Mouse (Mus musculus) MEL (cell line): ENCODE measurements at regions not wholly inside any gene's neighbourhood (a gene's known extent, or its start where the extent isn't known, plus 50 kb on each side); places are given as distances from the start of the nearest gene placed in this dataset.

Source experiments
- DNase-seq: peaks from one replicate; pipeline ENCODE4 v3.0.0; 2011; ENCODE audit warnings: low read depth, low spot score
- H3K27ac ChIP-seq: 2 replicates; pipeline ENCODE4 v1.5.1; 2012; ENCODE audit warnings: low read depth, mild to moderate bottlenecking, control low read depth, low read length, moderate library complexity; ENCODE audit not compliant: control insufficient read depth
- H3K27me3 ChIP-seq, 2 experiments: fragments of 150-350 bp in 1 of 2; sonication (generic) in 1 of 2; 2 replicates each; pipeline ENCODE4 v1.6.1; 2012; ENCODE audit warnings: low read length in 2 of 2, mild to moderate bottlenecking in 2 of 2, improper control_type of control experiment in 1 of 2, moderate library complexity in 1 of 2; ENCODE audit not compliant: insufficient read depth in 2 of 2, control insufficient read depth in 1 of 2
- H3K36me3 ChIP-seq, 2 experiments: 2 replicates each; pipeline ENCODE4 v1.6.1; 2012 to 2014; ENCODE audit warnings: low read length in 2 of 2, improper control_type of control experiment in 1 of 2, inconsistent platforms in 1 of 2, mild to moderate bottlenecking in 1 of 2; ENCODE audit not compliant: insufficient read depth in 2 of 2, control insufficient read depth in 1 of 2
- H3K4me1 ChIP-seq, 2 experiments: fragments of 150-350 bp in 1 of 2; sonication (generic) in 1 of 2; 2 replicates each; pipeline ENCODE4 v1.6.1; 2012; ENCODE audit warnings: low read length in 2 of 2, improper control_type of control experiment in 1 of 2, mild to moderate bottlenecking in 1 of 2; ENCODE audit not compliant: insufficient read depth in 2 of 2, control insufficient read depth in 1 of 2
- H3K4me3 ChIP-seq, 2 experiments: fragments of 150-350 bp in 1 of 2; sonication (generic) in 1 of 2; 2 replicates each; pipeline ENCODE4 v1.5.1; 2012; ENCODE audit warnings: low read depth in 2 of 2, low read length in 2 of 2, mild to moderate bottlenecking in 2 of 2, moderate library complexity in 2 of 2, control low read depth in 1 of 2, improper control_type of control experiment in 1 of 2; ENCODE audit not compliant: control insufficient read depth in 1 of 2, insufficient read depth in 1 of 2
- H3K79me2 ChIP-seq: 2 replicates; pipeline ENCODE4 v1.6.1; 2012; ENCODE audit warnings: mild to moderate bottlenecking, low read length, moderate library complexity; ENCODE audit not compliant: control insufficient read depth, poor library complexity, insufficient read depth
- H3K9ac ChIP-seq: 2 replicates; pipeline ENCODE4 v1.6.1; 2012; ENCODE audit warnings: low read depth, mild to moderate bottlenecking, control low read depth, low read length, moderate library complexity; ENCODE audit not compliant: control insufficient read depth, poor library complexity, severe bottlenecking
- H3K9me3 ChIP-seq: fragments of 150-350 bp; sonication (generic); replicated peaks from 2 replicates; pipeline ENCODE4 v1.6.1; 2012; ENCODE audit warnings: mild to moderate bottlenecking, low read length, improper control_type of control experiment, moderate library complexity; ENCODE audit not compliant: insufficient read depth
- CTCF ChIP-seq, 3 experiments: IDR thresholded peaks in 2 of 3; conservative IDR thresholded peaks in 1 of 3; 2 replicates each; pipeline ENCODE4 v1.5.1; 2011 to 2012; ENCODE audit warnings: low read length in 3 of 3, low read depth in 2 of 3, mild to moderate bottlenecking in 2 of 3, improper control_type of control experiment in 1 of 3, inconsistent platforms in 1 of 3, mixed read lengths in 1 of 3, moderate library complexity in 1 of 3; ENCODE audit not compliant: control insufficient read depth in 1 of 3, insufficient read depth in 1 of 3, poor library complexity in 1 of 3, severe bottlenecking in 1 of 3
- E2F4 ChIP-seq: IDR thresholded peaks from 2 replicates; pipeline ENCODE4 v1.6.1; 2011; ENCODE audit warnings: low read depth, low read length, improper control_type of control experiment, borderline replicate concordance
- ELF1 ChIP-seq: IDR thresholded peaks from 2 replicates; pipeline ENCODE4 v1.6.1; 2014; ENCODE audit warnings: low read depth, mild to moderate bottlenecking, inconsistent platforms, low read length, improper control_type of control experiment, moderate library complexity
- EP300 ChIP-seq, 2 experiments: IDR thresholded peaks; 2 replicates each; pipeline ENCODE4 v1.6.1; 2011; ENCODE audit warnings: improper control_type of control experiment in 2 of 2, low read length in 2 of 2, low read depth in 1 of 2, mild to moderate bottlenecking in 1 of 2
- ETS1 ChIP-seq: IDR thresholded peaks from 2 replicates; pipeline ENCODE4 v1.6.1; 2012; ENCODE audit warnings: low read depth, mild to moderate bottlenecking, inconsistent platforms, low read length, improper control_type of control experiment, moderate library complexity
- GABPA ChIP-seq: IDR thresholded peaks from 2 replicates; pipeline ENCODE4 v1.6.1; 2012; ENCODE audit warnings: low read depth, mild to moderate bottlenecking, inconsistent platforms, low read length, improper control_type of control experiment, moderate library complexity
- HCFC1 ChIP-seq: IDR thresholded peaks from 2 replicates; pipeline ENCODE4 v1.6.1; 2012; ENCODE audit warnings: low read depth, mild to moderate bottlenecking, inconsistent platforms, low read length, improper control_type of control experiment, moderate library complexity
- KAT2A ChIP-seq: conservative IDR thresholded peaks from 2 replicates; pipeline ENCODE4 v1.6.1; 2012; ENCODE audit warnings: low read depth, low read length, improper control_type of control experiment, inconsistent platforms
- MAFK ChIP-seq: IDR thresholded peaks from 2 replicates; pipeline ENCODE4 v1.6.1; 2011; ENCODE audit warnings: low read depth, mild to moderate bottlenecking, low read length, improper control_type of control experiment, borderline replicate concordance
- MAZ ChIP-seq: IDR thresholded peaks from 2 replicates; pipeline ENCODE4 v1.6.1; 2012; ENCODE audit warnings: low read depth, mild to moderate bottlenecking, inconsistent platforms, low read length, improper control_type of control experiment
- MXI1 ChIP-seq: IDR thresholded peaks from 2 replicates; pipeline ENCODE4 v1.6.1; 2011; ENCODE audit warnings: mild to moderate bottlenecking, low read depth, low read length, improper control_type of control experiment
- MYB ChIP-seq: IDR thresholded peaks from 2 replicates; pipeline ENCODE4 v1.6.1; 2011; ENCODE audit warnings: mild to moderate bottlenecking, low read depth, low read length, improper control_type of control experiment
- MYC ChIP-seq: IDR thresholded peaks from 2 replicates; pipeline ENCODE4 v1.6.1; 2011; ENCODE audit warnings: low read depth, mild to moderate bottlenecking, low read length, improper control_type of control experiment, moderate library complexity
- NRF1 ChIP-seq: IDR thresholded peaks from 2 replicates; pipeline ENCODE4 v1.6.1; 2014; ENCODE audit warnings: low read depth, mild to moderate bottlenecking, inconsistent platforms, low read length, improper control_type of control experiment, moderate library complexity; ENCODE audit not compliant: poor library complexity, insufficient read depth, severe bottlenecking
- POLR2A ChIP-seq, 2 experiments: IDR thresholded peaks; 2 replicates each; pipeline ENCODE4 v1.6.1; 2011 to 2012; ENCODE audit warnings: low read length in 2 of 2, mild to moderate bottlenecking in 2 of 2, control low read depth in 1 of 2, improper control_type of control experiment in 1 of 2, low read depth in 1 of 2, moderate library complexity in 1 of 2; ENCODE audit not compliant: control insufficient read depth in 1 of 2, insufficient read depth in 1 of 2, poor library complexity in 1 of 2
- POLR2AphosphoS2 ChIP-seq: IDR thresholded peaks from 2 replicates; pipeline ENCODE4 v1.6.1; 2011; ENCODE audit warnings: low read length, improper control_type of control experiment
- SIN3A ChIP-seq: IDR thresholded peaks from 2 replicates; pipeline ENCODE4 v1.6.1; 2012; ENCODE audit warnings: low read length, improper control_type of control experiment, inconsistent platforms
- SMC3 ChIP-seq: IDR thresholded peaks from 2 replicates; pipeline ENCODE4 v1.6.1; 2011; ENCODE audit warnings: low read depth, low read length, improper control_type of control experiment
- TAL1 ChIP-seq: IDR thresholded peaks from 2 replicates; pipeline ENCODE4 v1.6.1; 2012; ENCODE audit warnings: mild to moderate bottlenecking, inconsistent platforms, low read length, moderate library complexity, mixed read lengths
- TBP ChIP-seq: IDR thresholded peaks from 2 replicates; pipeline ENCODE4 v1.8.0; 2011; ENCODE audit warnings: low read depth, low read length, improper control_type of control experiment
- TCF12 ChIP-seq: IDR thresholded peaks from 2 replicates; pipeline ENCODE4 v1.6.1; 2014; ENCODE audit warnings: low read depth, mild to moderate bottlenecking, inconsistent platforms, low read length, improper control_type of control experiment, moderate library complexity
- USF1 ChIP-seq: IDR thresholded peaks from 2 replicates; pipeline ENCODE4 v1.6.1; 2014; ENCODE audit warnings: low read depth, mild to moderate bottlenecking, inconsistent platforms, low read length, improper control_type of control experiment, moderate library complexity
- USF2 ChIP-seq, 2 experiments: IDR thresholded peaks; 2 replicates each; pipeline ENCODE4 v1.6.1; 2011 to 2012; ENCODE audit warnings: improper control_type of control experiment in 2 of 2, low read length in 2 of 2, borderline replicate concordance in 1 of 2, inconsistent platforms in 1 of 2, low read depth in 1 of 2, mild to moderate bottlenecking in 1 of 2; ENCODE audit not compliant: insufficient read depth in 1 of 2
- ZC3H11A ChIP-seq: IDR thresholded peaks from 2 replicates; pipeline ENCODE4 v1.6.1; 2012; ENCODE audit warnings: low read depth, mild to moderate bottlenecking, inconsistent platforms, low read length, improper control_type of control experiment
- ZKSCAN1 ChIP-seq: IDR thresholded peaks from 2 replicates; pipeline ENCODE4 v1.6.1; 2012; ENCODE audit warnings: low read depth, mild to moderate bottlenecking, inconsistent platforms, low read length, improper control_type of control experiment, moderate library complexity
- ZMIZ1 ChIP-seq: IDR thresholded peaks from 2 replicates; pipeline ENCODE4 v1.6.1; 2012; ENCODE audit warnings: low read depth, mild to moderate bottlenecking, inconsistent platforms, low read length, improper control_type of control experiment, moderate library complexity
- ZNF384 ChIP-seq: IDR thresholded peaks from 2 replicates; pipeline ENCODE4 v1.6.1; 2012; ENCODE audit warnings: low read depth, mild to moderate bottlenecking, inconsistent platforms, low read length, improper control_type of control experiment

DNA sequence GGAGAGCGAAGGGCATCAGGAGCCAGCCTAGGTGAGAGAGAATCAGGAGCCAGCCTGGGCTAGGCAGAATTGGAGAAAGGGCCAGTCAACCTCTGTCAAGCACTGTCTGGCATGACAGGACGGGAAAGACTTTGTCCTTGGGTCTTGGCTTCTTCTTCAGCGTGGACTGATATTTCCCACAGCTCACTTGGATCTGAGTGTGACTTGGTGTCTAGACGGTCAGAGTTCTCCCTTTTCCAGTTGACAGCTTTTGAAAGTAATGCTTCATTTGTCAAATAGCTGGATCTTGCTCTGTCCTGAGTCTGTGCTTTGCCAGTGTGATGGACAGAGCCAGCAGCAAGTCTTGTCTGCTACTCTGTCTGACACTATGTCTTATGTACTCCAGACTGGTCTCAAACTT, 243.1 kb downstream of the Vps13c start:
- H3K9ac ChIP-seq: no peak overlapping the region
- H3K9me3 ChIP-seq: no peaks in the 10 kb centered on the region
- H3K27ac ChIP-seq: no peak overlapping the region
- H3K79me2 ChIP-seq: no peaks in the 10 kb centered on the region
- TF ChIP-seq E2F4 (no peak), SMC3 (no peak), ZKSCAN1 (no peak), ELF1 (no peak), ZNF384 (no peak), ZMIZ1 (no peak), POLR2AphosphoS2 (no peak), NRF1 (no peak), TAL1 (no peak), EP300 (IDR thresholded peaks at IDR 0.05; ENCODE audit: low read depth in 1 of 2, low read length in 2 of 2) (no peak), SIN3A (no peak), KAT2A (no peak), TCF12 (no peak)
- no peak overlapping the region for H3K4me3 ChIP-seq
- H3K27me3 ChIP-seq: no peaks in the 10 kb centered on the region; a peak in 1 of 4 replicates
- no peaks in the 10 kb centered on the region for H3K4me1 ChIP-seq
- H3K36me3 ChIP-seq: no peaks in the 10 kb centered on the region
- DNase-seq: no peak

DNA sequence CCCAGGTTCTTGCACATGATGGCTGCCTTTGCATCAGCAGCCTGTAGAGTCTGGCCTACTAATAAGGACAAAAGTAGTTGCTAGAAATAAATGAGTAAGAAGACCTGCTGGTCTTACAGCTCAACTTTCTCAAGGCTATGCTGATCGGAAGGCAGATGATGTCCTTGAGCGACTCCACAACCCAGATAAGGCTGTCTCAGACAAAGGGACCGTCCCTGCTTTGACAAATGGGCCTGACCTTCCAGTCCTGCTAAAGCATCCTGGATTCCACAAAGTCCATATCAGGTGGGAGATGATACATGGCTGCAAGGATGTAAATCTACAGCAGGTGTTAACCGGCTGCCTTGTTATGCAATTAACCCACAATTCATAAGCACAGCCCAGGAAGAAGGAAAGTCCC, 244.8 kb downstream of the Vps13c start:
- no peaks in the 10 kb centered on the region for H3K79me2 ChIP-seq
- no peak overlapping the region for H3K27ac ChIP-seq
- TF ChIP-seq USF2 (IDR thresholded peaks at IDR 0.05; ENCODE audit: borderline replicate concordance in 1 of 2, insufficient read depth in 1 of 2, low read depth in 1 of 2, low read length in 2 of 2) (no peak), HCFC1 (no peak), ZC3H11A (no peak), USF1 (no peak), ETS1 (no peak), MAZ (no peak), MYC (no peak), CTCF (IDR thresholded peaks at IDR 0.05 in 2 of 3, conservative IDR thresholded peaks at IDR 0.05 in 1 of 3; ENCODE audit: control insufficient read depth in 1 of 3, insufficient read depth in 1 of 3, low read depth in 2 of 3, low read length in 3 of 3, poor library complexity in 1 of 3, severe bottlenecking in 1 of 3) (no peak), EP300 (IDR thresholded peaks at IDR 0.05; ENCODE audit: low read depth in 1 of 2, low read length in 2 of 2) (no peak), NRF1 (no peak), ZKSCAN1 (no peak), SIN3A (no peak), POLR2A (IDR thresholded peaks at IDR 0.05; ENCODE audit: control insufficient read depth in 1 of 2, insufficient read depth in 1 of 2, low read depth in 1 of 2, low read length in 2 of 2, poor library complexity in 1 of 2) (no peak), MAFK (no peak), MYB (no peak), TBP (no peak), TAL1 (no peak), MXI1 (no peak), GABPA (no peak), ZMIZ1 (no peak)
- no peak for DNase-seq
- no peaks in the 10 kb centered on the region for H3K4me1 ChIP-seq
- no peaks in the 10 kb centered on the region for H3K9me3 ChIP-seq
- no peak overlapping the region for H3K4me3 ChIP-seq
- H3K36me3 ChIP-seq: no peaks in the 10 kb centered on the region
- no peak overlapping the region for H3K9ac ChIP-seq
- H3K27me3 ChIP-seq: no peaks in the 10 kb centered on the region; a peak in 1 of 4 replicates
